Mouse (Mus musculus) B cell, adult 2 months (primary cell): ENCODE results near the gene Ramp3.

Experiments
- DNase-seq, 2 experiments: peaks; one replicate each; pipeline ENCODE4 v3.0.0; 2022

Ramp3 gene

DNA sequence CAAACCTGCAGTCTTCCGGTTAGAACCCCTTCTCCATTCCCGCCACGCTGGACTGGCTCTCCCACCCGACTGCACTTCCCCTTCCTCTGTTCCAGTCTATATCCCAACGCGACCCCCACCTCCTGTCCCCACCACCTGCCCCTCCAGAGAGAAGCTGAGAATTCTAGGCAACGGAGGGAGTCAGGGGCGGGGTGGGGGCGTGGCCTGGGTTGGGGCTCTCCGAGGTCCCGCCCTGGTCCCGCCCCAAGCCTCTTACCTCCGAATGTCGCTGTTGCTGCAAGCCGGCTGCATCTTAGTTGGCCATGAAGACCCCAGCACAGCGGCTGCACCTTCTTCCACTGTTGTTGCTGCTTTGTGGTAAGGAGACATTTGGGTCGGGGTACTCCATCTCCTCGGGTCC, at the start of gene Ramp3:
Gene Ramp3, plus strand, starts transcription at position 251 of the 400 bp plus-strand sequence.
- peak; percentile 37 to 49 for DNase-seq

- DNase-seq = no peak
These were observed 42.8 kb upstream of the Ramp3 start for GRCm38 (mm10) chr11:6615250-6616205.

DNA sequence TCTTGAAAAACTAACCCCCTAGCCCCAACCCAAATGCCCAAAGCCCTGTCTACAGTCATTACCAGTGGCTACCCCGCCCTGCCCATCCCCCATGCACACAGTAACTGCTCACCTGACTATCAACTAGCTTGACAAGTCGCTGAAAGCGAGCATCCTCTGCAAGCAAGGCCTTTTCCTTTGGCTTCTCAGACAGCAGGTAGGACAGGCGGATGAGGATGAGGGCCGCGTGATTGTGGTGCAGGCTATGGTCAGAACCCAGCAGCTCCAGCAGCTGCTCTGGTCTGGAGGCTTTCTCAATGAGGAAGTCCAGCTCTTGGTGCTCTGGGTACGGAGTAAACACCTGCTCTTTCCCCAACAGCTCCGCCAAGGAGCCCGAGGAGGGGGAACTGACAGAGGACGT, 34.6 kb upstream of the Ramp3 start:
- DNase-seq = no peak

DNA sequence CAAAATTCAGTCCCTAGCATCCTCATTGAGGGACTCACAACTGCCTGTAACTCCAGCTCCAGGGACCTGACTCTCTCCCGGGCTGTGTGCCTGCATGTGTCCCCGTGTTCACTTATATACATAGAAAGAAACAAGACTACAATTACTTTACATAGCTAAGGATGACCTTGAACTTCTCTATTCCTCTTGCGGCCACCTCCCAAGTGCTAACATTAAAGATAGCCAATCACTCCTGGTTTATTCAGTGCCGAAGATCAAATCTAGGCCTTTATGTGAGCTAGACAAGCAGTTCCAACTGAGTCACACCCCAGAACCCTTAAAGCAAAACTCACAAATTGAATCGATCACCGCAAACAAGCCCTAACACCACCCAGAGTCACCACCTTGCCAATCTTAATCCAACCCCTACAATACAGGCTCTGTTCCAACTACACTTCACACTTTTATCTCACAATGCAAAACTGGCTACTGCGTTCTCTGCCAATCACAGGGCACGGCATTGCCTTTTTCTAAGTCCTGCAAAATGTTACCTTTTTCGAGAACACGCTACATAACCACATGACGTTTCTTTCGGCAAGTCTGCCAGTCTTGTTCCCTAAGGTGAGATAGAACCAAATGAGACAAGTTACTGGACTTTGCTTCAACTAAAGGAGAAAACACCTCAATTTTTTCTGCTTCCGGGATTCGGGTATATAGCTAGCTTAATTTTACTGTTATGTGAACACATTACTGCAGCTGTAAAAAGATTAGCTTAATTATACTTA, 33.5 kb upstream of the Ramp3 start:
- DNase-seq = no peak

GRCm38 (mm10) chr11:6625478-6626387, 32.6 kb upstream of the Ramp3 start, which contains the start of gene Tbrg4:
Tbrg4 (minus strand) TSS chr11:6626067.
- DNase-seq = peak; percentile 91 to 94

- no peak for DNase-seq
These were observed 31.9 kb upstream of the Ramp3 start for GRCm38 (mm10) chr11:6626388-6626772.

DNA sequence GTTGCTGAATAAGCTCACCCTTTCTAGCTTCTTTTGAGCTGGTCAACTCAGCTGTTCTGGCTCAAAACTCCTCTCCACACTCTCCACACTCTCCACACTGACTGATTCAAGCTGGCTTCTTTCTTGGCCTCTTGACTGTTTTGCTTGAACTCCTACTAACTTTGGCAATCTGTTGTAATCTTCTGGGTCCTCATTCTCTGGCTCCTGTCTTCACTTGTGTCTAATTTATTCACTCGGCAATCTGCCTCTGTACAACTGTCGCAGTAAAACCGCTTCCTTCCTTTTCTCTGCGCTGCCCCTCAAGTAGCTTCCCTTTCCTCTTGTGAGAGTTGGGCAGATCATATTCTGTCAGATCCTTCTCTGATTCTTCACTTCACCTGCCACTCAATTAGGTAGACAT, 30.6 kb upstream of the Ramp3 start:
- peak; percentile 57 to 65 for DNase-seq

- DNase-seq = peak; percentile 77 to 78
These were observed 29.8 kb upstream of the Ramp3 start for GRCm38 (mm10) chr11:6628568-6628967.

GRCm38 (mm10) chr11:6629655-6630054, 28.7 kb upstream of the Ramp3 start:
- peak; percentile 69 to 73 for DNase-seq

DNA sequence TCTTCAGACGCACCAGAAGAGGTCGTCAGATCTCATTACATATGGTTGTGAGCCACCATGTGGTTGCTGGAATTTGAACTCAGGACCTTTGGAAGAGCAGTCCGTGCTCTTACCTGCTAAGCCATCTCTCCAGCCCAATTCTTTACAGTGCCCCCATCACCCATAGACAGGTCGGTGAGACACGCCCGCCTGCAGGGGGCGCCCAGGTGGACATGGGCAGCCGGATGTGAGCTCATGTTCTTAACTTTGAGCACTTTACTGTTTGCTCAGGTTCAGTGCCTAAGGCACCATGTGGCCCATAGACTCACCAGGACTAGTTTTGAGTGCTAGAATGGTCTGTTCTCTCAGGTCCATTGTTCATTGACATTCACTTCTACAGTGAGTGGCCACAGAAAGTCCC, 22.2 kb upstream of the Ramp3 start:
- peak; percentile 59 to 61 for DNase-seq

GRCm38 (mm10) chr11:6638537-6638936, 19.8 kb upstream of the Ramp3 start, which contains the start of gene Wap:
Wap (minus strand) TSS chr11:6638637.
- no peak for DNase-seq

DNA sequence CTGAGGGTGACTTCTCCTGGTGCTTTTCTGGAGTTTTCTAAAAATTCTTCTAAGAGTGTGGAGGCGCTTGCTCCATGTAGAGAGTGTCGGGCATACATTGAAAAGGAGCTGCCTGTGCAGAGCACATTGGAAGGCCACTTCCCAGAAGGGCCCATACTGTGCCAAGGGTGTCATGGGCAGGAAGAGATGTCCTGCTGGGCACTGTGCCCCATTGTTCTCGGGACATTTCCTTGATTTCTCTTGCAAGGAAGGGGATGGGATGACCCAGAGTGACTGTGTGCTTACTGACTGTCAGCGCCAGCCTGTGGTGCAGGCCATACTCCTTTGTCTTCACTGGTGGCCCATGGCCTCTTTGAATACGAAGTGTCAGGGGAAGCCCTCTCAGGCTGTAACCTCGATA, 19.2 kb upstream of the Ramp3 start:
- DNase-seq = no peak

- no peak for DNase-seq
These were observed 13.8 kb upstream of the Ramp3 start for GRCm38 (mm10) chr11:6644566-6644965.

DNA sequence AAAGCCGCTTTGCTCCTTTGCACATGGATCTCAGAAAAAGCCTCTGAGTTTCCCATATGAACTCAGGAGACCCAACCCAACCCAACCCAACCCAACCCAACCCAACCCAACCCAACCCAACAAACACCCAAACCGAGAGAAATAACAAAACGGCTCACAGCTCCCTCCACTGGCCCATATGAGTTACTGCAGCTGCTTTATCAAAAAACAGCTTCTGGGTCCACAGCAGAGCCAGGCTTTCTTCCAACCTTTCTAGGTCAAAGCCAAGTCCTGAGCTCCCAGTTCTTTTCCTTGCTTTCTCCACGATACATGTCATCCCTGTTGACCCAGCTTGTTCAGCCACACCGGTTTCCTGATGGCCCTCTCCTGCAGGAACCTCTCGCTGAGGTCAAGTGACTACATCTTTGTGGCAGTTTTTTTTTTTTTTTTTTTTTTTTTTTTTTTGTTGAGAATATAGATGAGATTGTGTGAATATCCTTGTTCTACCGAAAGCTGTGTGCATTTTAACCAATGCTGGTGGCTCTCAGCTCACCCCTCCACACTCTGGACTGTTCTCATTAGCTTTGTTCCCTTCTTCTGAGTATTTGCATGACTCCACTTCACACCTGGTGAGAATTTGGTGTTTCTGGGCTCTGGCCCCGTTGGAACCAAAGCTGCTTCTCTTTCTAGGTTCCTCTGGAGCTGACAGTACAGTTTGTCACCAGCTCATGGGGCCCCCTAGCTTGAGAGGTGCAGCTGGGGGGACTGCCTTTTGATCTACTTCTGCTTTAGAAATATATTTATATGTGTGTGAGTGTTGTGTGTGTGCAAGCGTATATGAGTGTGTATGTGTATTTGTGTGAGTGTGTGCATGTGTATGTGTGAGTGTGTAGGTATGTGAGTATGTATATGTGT, 10.2 kb upstream of the Ramp3 start:
- DNase-seq = peak in 1 of 2 experiments; percentile 5

DNA sequence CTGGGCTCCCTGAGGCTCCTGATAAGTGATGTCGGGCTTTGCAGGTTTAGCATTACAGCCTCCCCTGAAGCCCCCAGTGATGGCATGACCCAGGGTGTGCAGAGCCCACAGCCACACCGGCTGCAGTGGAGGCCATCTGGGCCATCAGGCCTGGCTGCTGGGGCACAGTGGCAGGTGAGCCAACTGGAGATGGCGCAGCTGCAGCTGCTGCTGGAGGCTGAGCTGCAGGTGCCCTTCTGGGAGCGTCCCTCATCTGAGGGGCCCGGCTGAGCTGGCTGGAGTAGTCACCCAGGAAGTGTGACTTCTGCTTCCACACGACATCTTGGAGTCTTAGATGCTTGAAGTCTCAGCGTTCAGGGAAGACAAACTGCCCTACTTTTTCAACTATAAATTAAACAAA, 7.8 kb upstream of the Ramp3 start:
- DNase-seq = no peak

- peak; percentile 20 to 24 for DNase-seq
These were observed 5.3 kb upstream of the Ramp3 start for GRCm38 (mm10) chr11:6652978-6653377.

GRCm38 (mm10) chr11:6654903-6655302, 3.4 kb upstream of the Ramp3 start:
- DNase-seq = peak; percentile 87 to 88

DNA sequence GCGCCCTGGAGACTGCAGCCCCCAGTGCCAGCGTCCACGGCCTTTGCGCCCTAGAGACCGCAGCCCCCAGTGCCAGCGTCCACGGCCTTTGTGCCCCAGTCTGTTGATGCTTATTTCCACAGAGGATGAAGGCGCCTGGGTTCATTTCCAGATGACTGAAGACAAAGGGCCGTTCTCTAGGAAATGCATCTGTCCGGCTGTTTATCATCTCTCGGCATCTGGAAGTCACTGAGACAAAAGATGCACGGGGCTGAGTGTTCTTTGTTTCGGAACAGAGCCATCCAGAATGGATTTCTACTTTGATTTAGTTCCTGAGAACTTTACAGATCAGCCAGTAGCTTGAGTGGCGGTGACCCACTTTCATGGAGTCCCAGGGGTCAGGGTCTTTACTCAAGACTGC, 2.9 kb downstream of the Ramp3 start:
- DNase-seq = no peak

DNA sequence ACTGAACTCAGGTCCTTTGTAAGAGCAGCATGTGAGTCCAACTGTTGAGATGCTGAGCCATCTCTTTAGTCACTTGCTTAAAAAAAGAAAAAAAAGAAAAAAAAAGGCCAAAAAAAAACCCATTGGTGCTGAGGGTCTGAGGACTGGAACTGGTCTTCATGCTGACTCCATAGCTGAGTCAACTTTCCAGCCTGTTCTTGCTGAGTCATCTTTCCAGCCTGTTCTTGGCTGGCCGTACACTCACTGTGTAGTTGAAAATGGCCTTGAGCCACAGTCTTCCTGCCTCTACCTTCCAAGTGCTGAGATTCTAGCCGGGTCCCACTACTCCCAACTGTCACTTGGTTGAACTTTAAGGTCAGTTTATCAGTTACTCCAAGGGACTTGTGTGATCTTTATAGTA, 8.3 kb downstream of the Ramp3 start:
- no peak for DNase-seq

- no peak for DNase-seq
These were observed 10.7 kb downstream of the Ramp3 start for GRCm38 (mm10) chr11:6669041-6669440.

DNA sequence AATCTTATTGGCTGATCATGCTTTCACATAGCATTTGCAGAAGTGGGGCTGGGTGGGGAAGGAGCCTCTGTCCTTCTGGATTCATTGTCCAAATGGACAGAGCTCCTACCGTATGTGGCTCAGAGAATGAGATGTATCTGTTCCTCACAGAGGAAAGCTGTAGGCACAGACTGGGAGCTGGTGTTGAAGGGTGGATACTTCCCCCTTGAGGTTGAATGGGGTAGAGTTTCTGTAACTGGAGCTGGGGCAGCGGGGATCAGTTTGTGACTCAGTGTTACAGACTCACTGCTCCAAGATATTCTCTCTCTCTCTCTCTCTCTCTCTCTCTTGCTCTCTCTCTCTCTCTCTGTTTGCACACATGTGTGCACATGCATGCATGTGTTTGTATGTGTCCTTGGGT, 11.7 kb downstream of the Ramp3 start:
- no peak for DNase-seq

DNA sequence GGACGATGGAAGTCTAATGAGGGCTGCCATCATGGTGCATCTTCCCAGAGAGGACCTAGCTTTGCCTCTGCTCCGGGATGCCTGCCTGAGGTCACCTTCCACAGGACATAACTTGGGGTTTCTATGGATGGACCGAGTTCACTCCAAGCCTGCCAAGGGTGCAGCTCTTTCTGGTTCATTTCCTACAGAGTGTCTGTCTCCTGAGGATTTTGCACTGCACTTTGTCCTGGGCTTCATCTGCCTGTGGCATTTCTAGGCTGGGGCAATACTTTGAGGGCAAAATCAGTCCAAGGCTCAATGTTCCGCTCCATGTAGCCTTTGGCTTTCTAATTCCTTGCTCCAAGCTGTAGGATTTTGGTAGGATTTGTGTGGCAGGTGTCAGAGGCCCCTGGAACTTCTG, 12.5 kb downstream of the Ramp3 start:
- no peak for DNase-seq
